Mouse (Mus musculus) embryo, embryonic 11 days (tissue): ENCODE data around the gene Suds3.
A peak's percentile ranks its signal among the peaks of the same experiment; 100 is the strongest.

Experiments used
- DNase-seq: peaks from one replicate; pipeline ENCODE4 v3.0.0-alpha.2; 2015

Suds3 gene

GRCm38 (mm10) chr5:117135869-117136268 lies 20.0 kb upstream of the Suds3 start:
- DNase-seq = peak; percentile 70

GRCm38 (mm10) chr5:117134889-117135456 lies 19.1 kb upstream of the Suds3 start:
- DNase-seq = peak; percentile 14

GRCm38 (mm10) chr5:117134066-117134888 lies 18.4 kb upstream of the Suds3 start:
- DNase-seq = no peak

GRCm38 (mm10) chr5:117133446-117134065 lies 17.6 kb upstream of the Suds3 start:
- DNase-seq = no peak

- no peak for DNase-seq
Observed at GRCm38 (mm10) chr5:117130726-117131125, 14.8 kb upstream of the Suds3 start.

GRCm38 (mm10) chr5:117127051-117127450 lies 11.1 kb upstream of the Suds3 start:
- no peak for DNase-seq

GRCm38 (mm10) chr5:117125482-117126346 lies 9.8 kb upstream of the Suds3 start:
- no peak for DNase-seq

- no peak for DNase-seq
Observed at GRCm38 (mm10) chr5:117123840-117124239, 7.9 kb upstream of the Suds3 start.

GRCm38 (mm10) chr5:117123102-117123501 lies 7.2 kb upstream of the Suds3 start:
- no peak for DNase-seq

- DNase-seq = no peak
Observed at GRCm38 (mm10) chr5:117121657-117122056, 5.7 kb upstream of the Suds3 start.

- DNase-seq = peak; percentile 14
Observed at GRCm38 (mm10) chr5:117120489-117121466, 4.9 kb upstream of the Suds3 start.

- peak; percentile 98 for DNase-seq
Observed at GRCm38 (mm10) chr5:117119777-117120488, 4.0 kb upstream of the Suds3 start, which contains the start of gene Taok3. TSS of gene Taok3 (plus strand) at chr5:117120129.

GRCm38 (mm10) chr5:117118850-117119249 lies 2.9 kb upstream of the Suds3 start:
- DNase-seq = no peak

GRCm38 (mm10) chr5:117118220-117118619 lies 2.3 kb upstream of the Suds3 start:
- no peak for DNase-seq

- no peak for DNase-seq
Observed at GRCm38 (mm10) chr5:117117716-117118115, 1.8 kb upstream of the Suds3 start.

- no peak for DNase-seq
Observed at GRCm38 (mm10) chr5:117117241-117117640, 1.3 kb upstream of the Suds3 start.

GRCm38 (mm10) chr5:117116660-117117059 lies 747 bp upstream of the Suds3 start:
- no peak for DNase-seq

GRCm38 (mm10) chr5:117115193-117115767 lies 633 bp downstream of the Suds3 start:
- DNase-seq = peak; percentile 50

GRCm38 (mm10) chr5:117114581-117115192 lies 1.2 kb downstream of the Suds3 start:
- peak; percentile 64 for DNase-seq

GRCm38 (mm10) chr5:117113330-117113729 lies 2.6 kb downstream of the Suds3 start:
- peak; percentile 28 for DNase-seq
